Mouse (Mus musculus) heart, postnatal 0 days (tissue): ENCODE measurements around the gene Epn2.

Source experiments
- CTCF ChIP-seq: IDR thresholded peaks from 2 replicates; pipeline ENCODE4 v1.5.1; 2016; ENCODE audit warnings: antibody characterized with exemption, control low read depth, low read depth
- EP300 ChIP-seq: IDR thresholded peaks from 2 replicates; pipeline ENCODE4 v1.6.1; 2016; ENCODE audit warnings: antibody characterized with exemption, low read depth

- no peak for TF ChIP-seq CTCF
- no peak for TF ChIP-seq EP300
These were observed 31.7 kb upstream of the Epn2 start for GRCm38 (mm10) chr11:61611197-61611596.
